Mouse (Mus musculus): ENCODE measurements around the gene Mlst8. TPM values are rescaled to one million over a fixed set of nuclear protein-coding genes. Genes with fewer than 3 reads are reported as not detected.

Mlst8 gene
- polyA plus RNA-seq, 1 experiment = 84.5 TPM

DNA sequence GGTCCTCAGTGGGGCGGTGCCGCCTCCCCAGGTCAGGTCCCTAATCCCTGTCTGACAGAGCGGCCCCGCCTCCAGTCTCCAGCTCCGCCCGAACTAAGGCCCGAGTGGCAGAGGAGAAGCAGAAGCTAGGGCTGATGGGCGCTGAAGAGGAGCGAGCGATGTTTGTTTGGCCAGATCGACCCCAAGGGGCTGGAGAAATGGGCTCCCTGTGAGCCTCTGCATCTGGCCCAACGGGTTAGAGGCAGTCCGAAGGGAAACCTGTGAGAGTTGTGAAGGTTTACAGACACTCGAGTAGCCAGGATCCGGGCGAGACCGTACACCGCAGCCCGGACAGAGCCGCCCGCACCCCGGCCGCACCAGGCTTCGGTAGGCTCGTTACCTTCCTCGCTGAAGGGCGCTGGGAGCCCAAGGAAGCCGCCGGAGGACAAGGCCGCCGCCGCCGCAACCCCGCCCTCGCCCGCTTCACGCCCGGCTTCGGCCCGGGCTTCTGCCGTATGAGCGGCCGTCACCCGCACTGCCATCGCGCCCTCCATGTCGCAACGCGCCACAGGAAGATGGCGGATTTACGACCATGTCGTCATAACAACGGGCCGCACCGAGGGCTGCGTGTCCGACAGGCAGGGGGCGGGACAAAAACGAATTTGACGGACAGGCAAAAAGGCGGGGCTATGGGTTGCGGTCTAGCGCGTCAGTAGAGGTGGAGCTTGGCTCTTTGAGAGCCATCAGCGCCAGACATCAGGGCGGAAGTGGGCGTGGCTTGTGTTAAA lies 23.9 kb downstream of the Mlst8 start:
- Histone ChIP-seq H3K36me3 (ENCODE audit: control insufficient read depth, insufficient read depth, low read length) (peaks cover 5% of the 10 kb centered on the region), H3K27me3 (ENCODE audit: control insufficient read depth, insufficient read depth, low read length) (no peaks in the 10 kb centered on the region), H3K27ac (ENCODE audit: control insufficient read depth, insufficient read depth, low read length) (peak overlapping the region; percentile 61), H3K4me3 (ENCODE audit: control insufficient read depth, insufficient read depth, low read length) (peak overlapping the region; percentile 73), H3K4me1 (replicated peaks; ENCODE audit: control insufficient read depth, insufficient read depth, low read length) (peaks cover 2% of the 10 kb centered on the region; the same call in 1 of the 2 replicates)
- peak; percentile 100 for DNase-seq
- peak; percentile 56; the same call in 1 of the 2 replicates for TF ChIP-seq CTCF (IDR thresholded peaks at IDR 0.05; ENCODE audit: borderline replicate concordance, control insufficient read depth, extremely low read depth, insufficient read depth, low read length, poor library complexity)
- TF ChIP-seq POLR2A (IDR thresholded peaks at IDR 0.05; ENCODE audit: control insufficient read depth, extremely low read depth, insufficient read depth, low read length, poor library complexity) = peak; percentile 87
- under 1% methylated on average over 67 of the region's 67 CpGs for WGBS

DNA sequence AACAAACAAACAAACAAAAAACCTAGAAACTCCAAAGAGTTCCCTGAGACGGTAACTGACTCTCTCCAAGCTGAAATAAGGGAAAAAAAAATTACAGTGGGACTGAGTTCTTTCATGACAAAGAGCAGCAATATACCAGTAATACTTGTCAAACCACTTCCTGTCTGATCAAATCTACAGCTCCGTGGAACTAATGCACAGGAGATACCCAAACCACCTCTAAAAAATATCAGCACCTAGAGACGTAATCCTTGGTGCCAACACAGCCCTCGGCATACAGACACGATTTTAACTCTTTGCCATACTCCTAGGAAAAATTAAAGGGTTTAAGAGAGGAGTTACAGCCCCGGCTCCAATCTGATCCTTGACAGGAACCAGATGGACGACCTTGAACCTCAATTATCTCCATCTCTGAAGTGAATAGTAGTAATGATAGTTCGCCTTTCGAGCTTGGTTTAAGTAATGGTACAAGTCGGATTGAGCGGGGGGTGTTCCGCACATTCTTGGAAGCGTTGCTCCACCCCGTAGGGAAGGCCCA lies 24.6 kb downstream of the Mlst8 start:
- H3K4me3 ChIP-seq (ENCODE audit: control insufficient read depth, insufficient read depth, low read length) = peak overlapping the region; percentile 73

DNA sequence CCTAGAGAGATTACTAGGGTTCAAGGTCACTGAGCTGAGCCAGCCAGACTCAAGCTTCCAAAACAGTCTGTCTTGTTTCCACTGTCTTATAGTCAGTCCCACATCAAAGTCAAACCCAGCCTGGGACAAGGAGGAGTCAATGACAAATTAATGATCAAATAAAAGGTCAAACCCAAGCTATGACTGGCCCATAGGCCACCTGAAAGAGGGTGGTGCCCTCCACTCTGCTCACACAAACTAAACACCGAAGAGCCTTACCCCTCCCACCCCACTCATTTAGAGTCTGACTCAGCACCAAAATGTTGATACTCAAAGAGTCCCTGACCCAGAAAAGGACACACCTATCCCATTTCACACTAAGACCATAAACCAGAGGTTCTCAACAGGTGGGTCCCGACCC lies 25.5 kb downstream of the Mlst8 start:
- 79% methylated on average over 2 of the region's 2 CpGs for WGBS
- Histone ChIP-seq H3K4me1 (replicated peaks; ENCODE audit: control insufficient read depth, insufficient read depth, low read length) (peaks cover 2% of the 10 kb centered on the region; the same call in 1 of the 2 replicates), H3K36me3 (ENCODE audit: control insufficient read depth, insufficient read depth, low read length) (peaks cover 20% of the 10 kb centered on the region), H3K27me3 (ENCODE audit: control insufficient read depth, insufficient read depth, low read length) (no peaks in the 10 kb centered on the region), H3K27ac (ENCODE audit: control insufficient read depth, insufficient read depth, low read length) (no peak overlapping the region), H3K4me3 (ENCODE audit: control insufficient read depth, insufficient read depth, low read length) (no peak overlapping the region)
- DNase-seq = no peak
- no peak for TF ChIP-seq CTCF (IDR thresholded peaks at IDR 0.05; ENCODE audit: borderline replicate concordance, control insufficient read depth, extremely low read depth, insufficient read depth, low read length, poor library complexity)
- no peak for TF ChIP-seq POLR2A (IDR thresholded peaks at IDR 0.05; ENCODE audit: control insufficient read depth, extremely low read depth, insufficient read depth, low read length, poor library complexity)

More for the DNA sequence above, 24.6 kb downstream of the Mlst8 start:
- DNase-seq = no peak
- H3K36me3 ChIP-seq (ENCODE audit: control insufficient read depth, insufficient read depth, low read length) = peaks cover 11% of the 10 kb centered on the region
- WGBS = under 1% methylated on average over 14 of the region's 14 CpGs
- H3K27me3 ChIP-seq (ENCODE audit: control insufficient read depth, insufficient read depth, low read length) = no peaks in the 10 kb centered on the region
- H3K4me1 ChIP-seq (replicated peaks; ENCODE audit: control insufficient read depth, insufficient read depth, low read length) = peaks cover 2% of the 10 kb centered on the region; the same call in 1 of the 2 replicates
- peak overlapping the region; percentile 61 for H3K27ac ChIP-seq (ENCODE audit: control insufficient read depth, insufficient read depth, low read length)
- no peak for TF ChIP-seq CTCF (IDR thresholded peaks at IDR 0.05; ENCODE audit: borderline replicate concordance, control insufficient read depth, extremely low read depth, insufficient read depth, low read length, poor library complexity)
- no peak for TF ChIP-seq POLR2A (IDR thresholded peaks at IDR 0.05; ENCODE audit: control insufficient read depth, extremely low read depth, insufficient read depth, low read length, poor library complexity)

GRCm38 (mm10) chr17:24451220-24451619 lies 27.7 kb downstream of the Mlst8 start:
- Histone ChIP-seq H3K36me3 (ENCODE audit: control insufficient read depth, insufficient read depth, low read length) (peaks cover 42% of the 10 kb centered on the region), H3K27ac (ENCODE audit: control insufficient read depth, insufficient read depth, low read length) (no peak overlapping the region), H3K4me3 (ENCODE audit: control insufficient read depth, insufficient read depth, low read length) (no peak overlapping the region), H3K27me3 (ENCODE audit: control insufficient read depth, insufficient read depth, low read length) (no peaks in the 10 kb centered on the region), H3K4me1 (replicated peaks; ENCODE audit: control insufficient read depth, insufficient read depth, low read length) (peaks cover 2% of the 10 kb centered on the region; the same call in 1 of the 2 replicates)
- no peak for DNase-seq
- WGBS = 97% methylated on average over 6 of the region's 6 CpGs
- no peak for TF ChIP-seq CTCF (IDR thresholded peaks at IDR 0.05; ENCODE audit: borderline replicate concordance, control insufficient read depth, extremely low read depth, insufficient read depth, low read length, poor library complexity)
- TF ChIP-seq POLR2A (IDR thresholded peaks at IDR 0.05; ENCODE audit: control insufficient read depth, extremely low read depth, insufficient read depth, low read length, poor library complexity) = no peak

- peaks cover 2% of the 10 kb centered on the region; the same call in 1 of the 2 replicates for H3K4me1 ChIP-seq (replicated peaks; ENCODE audit: control insufficient read depth, insufficient read depth, low read length)
- H3K4me3 ChIP-seq (ENCODE audit: control insufficient read depth, insufficient read depth, low read length) = no peak overlapping the region
- H3K36me3 ChIP-seq (ENCODE audit: control insufficient read depth, insufficient read depth, low read length) = peaks cover 59% of the 10 kb centered on the region
- H3K27ac ChIP-seq (ENCODE audit: control insufficient read depth, insufficient read depth, low read length) = no peak overlapping the region
- WGBS = 64% methylated on average over 6 of the region's 6 CpGs
- TF ChIP-seq POLR2A (IDR thresholded peaks at IDR 0.05; ENCODE audit: control insufficient read depth, extremely low read depth, insufficient read depth, low read length, poor library complexity) = no peak
- TF ChIP-seq CTCF (IDR thresholded peaks at IDR 0.05; ENCODE audit: borderline replicate concordance, control insufficient read depth, extremely low read depth, insufficient read depth, low read length, poor library complexity) = no peak
- no peak for DNase-seq
- H3K27me3 ChIP-seq (ENCODE audit: control insufficient read depth, insufficient read depth, low read length) = no peaks in the 10 kb centered on the region
These were observed 29.4 kb downstream of the Mlst8 start for GRCm38 (mm10) chr17:24449507-24449906.

DNA sequence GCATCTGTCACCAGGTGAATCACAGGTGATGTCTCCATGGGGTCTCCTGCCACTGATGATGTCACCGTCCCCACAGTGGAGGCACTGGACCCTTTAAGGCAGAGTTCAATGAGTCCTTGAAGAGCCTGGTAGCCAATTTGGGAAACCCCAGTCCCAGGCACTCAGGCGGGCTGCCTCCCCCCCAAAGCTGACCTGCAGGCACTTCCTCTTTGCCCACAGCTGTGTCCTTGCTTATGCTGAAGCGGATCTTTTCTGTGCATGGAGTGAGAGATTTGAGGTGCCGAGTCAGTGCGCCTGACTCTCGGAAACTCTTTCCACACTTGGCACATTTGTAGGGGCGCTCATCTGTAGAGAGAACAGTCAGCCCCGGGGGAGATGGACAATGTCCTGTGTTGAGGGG lies 32.3 kb downstream of the Mlst8 start:
- no peak for DNase-seq
- TF ChIP-seq POLR2A (IDR thresholded peaks at IDR 0.05; ENCODE audit: control insufficient read depth, extremely low read depth, insufficient read depth, low read length, poor library complexity) (no peak), CTCF (IDR thresholded peaks at IDR 0.05; ENCODE audit: borderline replicate concordance, control insufficient read depth, extremely low read depth, insufficient read depth, low read length, poor library complexity) (no peak)
- peaks cover 66% of the 10 kb centered on the region for H3K36me3 ChIP-seq (ENCODE audit: control insufficient read depth, insufficient read depth, low read length)

More for the DNA sequence above, 32.3 kb downstream of the Mlst8 start:
- H3K4me3 ChIP-seq (ENCODE audit: control insufficient read depth, insufficient read depth, low read length) = no peak overlapping the region
- H3K27me3 ChIP-seq (ENCODE audit: control insufficient read depth, insufficient read depth, low read length) = no peaks in the 10 kb centered on the region
- no peaks in the 10 kb centered on the region for H3K4me1 ChIP-seq (replicated peaks; ENCODE audit: control insufficient read depth, insufficient read depth, low read length)
- 93% methylated on average over 8 of the region's 8 CpGs for WGBS
- no peak overlapping the region for H3K27ac ChIP-seq (ENCODE audit: control insufficient read depth, insufficient read depth, low read length)
